Mouse (Mus musculus): ENCODE results near the gene Tmeff2. TPM values are rescaled to one million over a fixed set of nuclear protein-coding genes. Genes with fewer than 3 reads are reported as not detected.

The Tmeff2 gene
- total RNA-seq, 1 experiment: 0.85 TPM

DNA sequence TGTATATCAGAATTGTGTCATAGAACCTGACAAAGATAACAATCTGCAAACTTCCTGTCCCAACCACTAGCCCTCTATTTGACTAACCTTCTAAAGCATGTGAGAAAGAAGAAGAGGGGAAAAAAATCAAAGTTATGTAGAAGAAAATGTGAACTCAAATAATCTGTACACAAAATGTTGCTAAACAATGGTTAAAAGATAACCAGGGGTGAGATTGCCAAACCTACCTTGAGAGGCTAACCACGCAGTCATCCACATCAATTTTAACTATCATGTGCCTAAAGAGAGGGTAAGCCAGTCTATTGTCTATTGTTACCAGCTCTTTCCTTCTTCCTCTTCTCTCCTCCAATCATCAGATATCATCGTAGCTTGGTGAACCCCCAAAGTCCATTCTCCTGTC lies 35.0 kb downstream of the Tmeff2 start:
- Histone ChIP-seq H3K4me3 (ENCODE audit: insufficient read depth in 1 of 2, low read depth in 1 of 2, low read length in 2 of 2, poor library complexity in 1 of 2, severe bottlenecking in 1 of 2) (no peak overlapping the region), H3K9me3 (ENCODE audit: control insufficient read depth, insufficient read depth, low read depth, low read length) (no peaks in the 10 kb centered on the region), H3K9ac (ENCODE audit: insufficient read depth, low read depth, low read length, poor library complexity, severe bottlenecking) (no peak overlapping the region), H3K4me1 (ENCODE audit: control insufficient read depth in 2 of 2, insufficient read depth in 2 of 2, low read length in 2 of 2, poor library complexity in 1 of 2) (no peaks in the 10 kb centered on the region), H3K36me3 (ENCODE audit: control insufficient read depth, insufficient read depth, low read length, poor library complexity, severe bottlenecking) (no peaks in the 10 kb centered on the region), H3K27ac (ENCODE audit: insufficient read depth, low read depth, low read length, poor library complexity, severe bottlenecking) (no peak overlapping the region)
- no peak for DNase-seq (ENCODE audit: low read depth, low spot score)
- in situ Hi-C loops (cut with MboI; ENCODE audit: low sequenced_read_pairs in 2 of 2, unreplicated experiment in 2 of 2): no loop called here
- no peak for TF ChIP-seq HCFC1 (IDR thresholded peaks at IDR 0.05; ENCODE audit: borderline replicate concordance, insufficient read depth, low read length)
- TF ChIP-seq ZC3H11A (IDR thresholded peaks at IDR 0.05; ENCODE audit: borderline replicate concordance, low read depth, low read length): no peak
- TF ChIP-seq CHD2 (IDR thresholded peaks at IDR 0.05; ENCODE audit: low read depth, low read length): no peak
- no peak for TF ChIP-seq ZNF384 (IDR thresholded peaks at IDR 0.05; ENCODE audit: low read depth, low read length)
- no peak for TF ChIP-seq MAFK (IDR thresholded peaks at IDR 0.05; ENCODE audit: insufficient read depth, low read depth, low read length)

DNA sequence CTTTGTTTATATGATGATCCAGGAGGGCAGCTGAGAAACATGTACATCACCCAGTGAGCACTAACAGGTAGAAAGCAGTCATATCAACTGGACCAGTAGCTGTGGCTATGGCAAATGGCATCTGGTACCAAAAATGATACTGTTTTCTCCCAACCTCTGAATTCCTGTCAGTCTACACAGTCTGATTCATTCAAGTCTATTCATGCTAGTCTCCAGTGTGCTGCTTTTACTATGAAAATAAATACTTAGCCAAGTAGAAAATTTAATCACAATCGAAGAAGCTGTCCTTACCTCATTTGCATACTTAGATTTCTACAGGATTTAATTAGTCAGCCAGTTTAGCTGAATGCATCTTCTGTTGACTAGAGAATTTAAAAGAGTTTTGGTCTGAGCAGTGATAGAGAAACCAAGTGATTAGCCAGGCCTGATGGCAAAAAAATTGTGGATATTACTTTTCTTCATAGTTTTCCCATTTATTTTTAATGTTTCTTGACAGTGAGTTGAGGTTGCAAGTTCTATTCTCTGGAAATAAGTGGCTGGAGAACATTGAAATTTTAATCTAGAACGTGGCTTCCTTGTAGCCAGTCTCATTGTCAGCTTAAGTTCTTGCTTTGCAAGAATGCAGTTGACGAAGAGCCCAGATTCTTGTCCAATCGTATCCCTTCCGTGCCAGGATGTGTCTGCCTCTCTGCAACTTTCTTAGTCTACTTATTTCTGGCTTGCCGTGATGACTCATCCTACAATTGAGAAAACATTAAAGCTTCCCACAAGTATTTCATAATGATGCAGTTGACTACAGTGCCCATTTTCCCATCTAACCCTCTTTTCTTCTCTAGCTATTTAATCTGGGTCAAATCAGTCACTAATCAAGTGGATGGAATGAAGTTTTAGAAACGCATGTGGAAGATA lies 39.9 kb downstream of the Tmeff2 start:
- Histone ChIP-seq H3K4me3 (ENCODE audit: insufficient read depth in 1 of 2, low read depth in 1 of 2, low read length in 2 of 2, poor library complexity in 1 of 2, severe bottlenecking in 1 of 2) (no peak overlapping the region), H3K9ac (ENCODE audit: insufficient read depth, low read depth, low read length, poor library complexity, severe bottlenecking) (no peak overlapping the region), H3K4me1 (ENCODE audit: control insufficient read depth in 2 of 2, insufficient read depth in 2 of 2, low read length in 2 of 2, poor library complexity in 1 of 2) (no peaks in the 10 kb centered on the region), H3K36me3 (ENCODE audit: control insufficient read depth, insufficient read depth, low read length, poor library complexity, severe bottlenecking) (no peaks in the 10 kb centered on the region), H3K27ac (ENCODE audit: insufficient read depth, low read depth, low read length, poor library complexity, severe bottlenecking) (no peak overlapping the region), H3K9me3 (ENCODE audit: control insufficient read depth, insufficient read depth, low read depth, low read length) (no peaks in the 10 kb centered on the region)
- TF ChIP-seq ZC3H11A (IDR thresholded peaks at IDR 0.05; ENCODE audit: borderline replicate concordance, low read depth, low read length): no peak
- no peak for TF ChIP-seq MAFK (IDR thresholded peaks at IDR 0.05; ENCODE audit: insufficient read depth, low read depth, low read length)
- TF ChIP-seq ZNF384 (IDR thresholded peaks at IDR 0.05; ENCODE audit: low read depth, low read length): no peak
- DNase-seq (ENCODE audit: low read depth, low spot score): no peak
- in situ Hi-C loops (cut with MboI; ENCODE audit: low sequenced_read_pairs in 2 of 2, unreplicated experiment in 2 of 2): no loop called here

- TF ChIP-seq ZC3H11A (IDR thresholded peaks at IDR 0.05; ENCODE audit: borderline replicate concordance, low read depth, low read length): no peak
- TF ChIP-seq ZNF384 (IDR thresholded peaks at IDR 0.05; ENCODE audit: low read depth, low read length): no peak
- no peak for TF ChIP-seq MAFK (IDR thresholded peaks at IDR 0.05; ENCODE audit: insufficient read depth, low read depth, low read length)
- TF ChIP-seq CHD2 (IDR thresholded peaks at IDR 0.05; ENCODE audit: low read depth, low read length): no peak
- no peak for TF ChIP-seq HCFC1 (IDR thresholded peaks at IDR 0.05; ENCODE audit: borderline replicate concordance, insufficient read depth, low read length)
- no peaks in the 10 kb centered on the region for H3K9me3 ChIP-seq (ENCODE audit: control insufficient read depth, insufficient read depth, low read depth, low read length)
- in situ Hi-C loops (cut with MboI; ENCODE audit: low sequenced_read_pairs in 2 of 2, unreplicated experiment in 2 of 2): no loop called here
Observed at GRCm38 (mm10) chr1:50948575-50948974, 48.1 kb downstream of the Tmeff2 start.

GRCm38 (mm10) chr1:50958844-50959243 lies 58.4 kb downstream of the Tmeff2 start:
- H3K9ac ChIP-seq (ENCODE audit: insufficient read depth, low read depth, low read length, poor library complexity, severe bottlenecking): no peak overlapping the region
- no peaks in the 10 kb centered on the region for H3K9me3 ChIP-seq (ENCODE audit: control insufficient read depth, insufficient read depth, low read depth, low read length)
- H3K4me3 ChIP-seq (ENCODE audit: insufficient read depth in 1 of 2, low read depth in 1 of 2, low read length in 2 of 2, poor library complexity in 1 of 2, severe bottlenecking in 1 of 2): no peak overlapping the region
- TF ChIP-seq HCFC1 (IDR thresholded peaks at IDR 0.05; ENCODE audit: borderline replicate concordance, insufficient read depth, low read length): no peak
- no peak for DNase-seq (ENCODE audit: low read depth, low spot score)
- in situ Hi-C loops (cut with MboI; ENCODE audit: low sequenced_read_pairs in 2 of 2, unreplicated experiment in 2 of 2): loop anchor here in 1 of 2 experiments (5.0 to 25.0 kb wide), 2 partner anchors 373 to 628 kb away; no protein-coding TSS in a partner anchor
- no peaks in the 10 kb centered on the region for H3K36me3 ChIP-seq (ENCODE audit: control insufficient read depth, insufficient read depth, low read length, poor library complexity, severe bottlenecking)
- H3K4me1 ChIP-seq (ENCODE audit: control insufficient read depth in 2 of 2, insufficient read depth in 2 of 2, low read length in 2 of 2, poor library complexity in 1 of 2): no peaks in the 10 kb centered on the region
- no peak overlapping the region for H3K27ac ChIP-seq (ENCODE audit: insufficient read depth, low read depth, low read length, poor library complexity, severe bottlenecking)

More at GRCm38 (mm10) chr1:50948575-50948974, 48.1 kb downstream of the Tmeff2 start:
- Histone ChIP-seq H3K4me3 (ENCODE audit: insufficient read depth in 1 of 2, low read depth in 1 of 2, low read length in 2 of 2, poor library complexity in 1 of 2, severe bottlenecking in 1 of 2) (no peak overlapping the region), H3K4me1 (ENCODE audit: control insufficient read depth in 2 of 2, insufficient read depth in 2 of 2, low read length in 2 of 2, poor library complexity in 1 of 2) (no peaks in the 10 kb centered on the region), H3K9ac (ENCODE audit: insufficient read depth, low read depth, low read length, poor library complexity, severe bottlenecking) (no peak overlapping the region), H3K27ac (ENCODE audit: insufficient read depth, low read depth, low read length, poor library complexity, severe bottlenecking) (no peak overlapping the region), H3K36me3 (ENCODE audit: control insufficient read depth, insufficient read depth, low read length, poor library complexity, severe bottlenecking) (no peaks in the 10 kb centered on the region)
- DNase-seq (ENCODE audit: low read depth, low spot score): no peak

Measured in ES-E14 (cell line).